Mouse (Mus musculus): ENCODE data around the gene Pex11g.

GRCm38 (mm10) chr8:3416846-3417245 is 50.6 kb downstream of the Pex11g start:
- no peak for TF ChIP-seq CTCF (IDR thresholded peaks at IDR 0.05; ENCODE audit: low read depth)
- no peak for TF ChIP-seq EP300 (optimal IDR thresholded peaks at IDR 0.05)

All from stomach, postnatal 0 days (tissue).